Mouse (Mus musculus): Measurements from ENCODE around the gene Barhl1. TPM values are rescaled to one million over a fixed set of nuclear protein-coding genes. Genes with fewer than 3 reads are reported as not detected.
A peak's percentile ranks its signal among the peaks of the same experiment; 100 is the strongest.

Barhl1 gene
- polyA plus RNA-seq, 1 experiment from 2014 or later: not detected

- no peaks in the 10 kb centered on the region for H3K9me3 ChIP-seq
- no peak for ATAC-seq (ENCODE audit: insufficient number of reproducible peaks, insufficient read depth, low FRiP score, low TSS enrichment, low read depth)
- 91% methylated on average over 3 of the region's 3 CpGs for whole genome bisulfite sequencing
- peaks cover 58% of the 10 kb centered on the region for H3K27me3 ChIP-seq
- H3K4me2 ChIP-seq: no peak overlapping the region
- no peak overlapping the region for H3K9ac ChIP-seq (replicated peaks)
- no peaks in the 10 kb centered on the region for H3K4me1 ChIP-seq (replicated peaks)
- H3K4me3 ChIP-seq (replicated peaks): no peak overlapping the region
- no peak overlapping the region for H3K27ac ChIP-seq
- no peaks in the 10 kb centered on the region for H3K36me3 ChIP-seq
Observed at GRCm38 (mm10) chr2:28930571-28930970, 14.1 kb upstream of the Barhl1 start.

- WGBS: under 1% methylated on average over 4 of the region's 4 CpGs
- H3K4me1 ChIP-seq (replicated peaks): no peaks in the 10 kb centered on the region
- H3K36me3 ChIP-seq: no peaks in the 10 kb centered on the region
- no peak overlapping the region for H3K4me2 ChIP-seq
- H3K9ac ChIP-seq (replicated peaks): no peak overlapping the region
- H3K4me3 ChIP-seq (replicated peaks): no peak overlapping the region
- no peak overlapping the region for H3K27ac ChIP-seq
- H3K9me3 ChIP-seq: no peaks in the 10 kb centered on the region; the same call in 1 of the 2 replicates
- H3K27me3 ChIP-seq: peaks cover 90% of the 10 kb centered on the region
- ATAC-seq (ENCODE audit: insufficient number of reproducible peaks, insufficient read depth, low FRiP score, low TSS enrichment, low read depth): no peak; the same call in 1 of the 2 replicates
Observed at GRCm38 (mm10) chr2:28923912-28924311, 7.4 kb upstream of the Barhl1 start.

GRCm38 (mm10) chr2:28919001-28919400, 2.5 kb upstream of the Barhl1 start:
- Histone ChIP-seq H3K36me3 (no peaks in the 10 kb centered on the region), H3K4me3 (replicated peaks) (no peak overlapping the region), H3K27me3 (peaks cover 98% of the 10 kb centered on the region), H3K9me3 (no peaks in the 10 kb centered on the region; the same call in 1 of the 2 replicates), H3K9ac (replicated peaks) (no peak overlapping the region), H3K4me1 (replicated peaks) (peaks cover 4% of the 10 kb centered on the region; the same call in 1 of the 2 replicates), H3K4me2 (no peak overlapping the region), H3K27ac (no peak overlapping the region)
- ATAC-seq (ENCODE audit: insufficient number of reproducible peaks, insufficient read depth, low FRiP score, low TSS enrichment, low read depth): no peak
- WGBS: 0% methylated on average over 4 of the region's 4 CpGs

- H3K4me1 ChIP-seq (replicated peaks): peaks cover 4% of the 10 kb centered on the region; the same call in 1 of the 2 replicates
- WGBS: under 1% methylated on average over 72 of the region's 73 CpGs
- H3K9ac ChIP-seq (replicated peaks): no peak overlapping the region
- no peak overlapping the region for H3K27ac ChIP-seq
- H3K9me3 ChIP-seq: no peaks in the 10 kb centered on the region; the same call in 1 of the 2 replicates
- H3K4me3 ChIP-seq (replicated peaks): no peak overlapping the region
- peak overlapping the region; percentile 31 for H3K4me2 ChIP-seq
- peaks cover 98% of the 10 kb centered on the region for H3K27me3 ChIP-seq
- H3K36me3 ChIP-seq: no peaks in the 10 kb centered on the region
- ATAC-seq (ENCODE audit: insufficient number of reproducible peaks, insufficient read depth, low FRiP score, low TSS enrichment, low read depth): no peak
Observed at GRCm38 (mm10) chr2:28917518-28918361, 1.3 kb upstream of the Barhl1 start.

- Histone ChIP-seq H3K4me3 (replicated peaks) (no peak overlapping the region), H3K27me3 (peaks cover 98% of the 10 kb centered on the region)
Observed at GRCm38 (mm10) chr2:28917156-28917517, 669 bp upstream of the Barhl1 start.

GRCm38 (mm10) chr2:28915768-28916512, 528 bp downstream of the Barhl1 start:
- 1% methylated on average over 50 of the region's 50 CpGs for WGBS
- Histone ChIP-seq H3K9ac (replicated peaks) (no peak overlapping the region), H3K4me1 (replicated peaks) (peaks cover 9% of the 10 kb centered on the region; the same call in 1 of the 2 replicates), H3K4me3 (replicated peaks) (no peak overlapping the region), H3K27ac (no peak overlapping the region), H3K27me3 (peaks cover 98% of the 10 kb centered on the region), H3K36me3 (no peaks in the 10 kb centered on the region), H3K4me2 (peak overlapping the region; percentile 31), H3K9me3 (no peaks in the 10 kb centered on the region)
- ATAC-seq (ENCODE audit: insufficient number of reproducible peaks, insufficient read depth, low FRiP score, low TSS enrichment, low read depth): 0 out of 2 replicates have a peak, but pooled peaks have one; percentile 66

More at GRCm38 (mm10) chr2:28917156-28917517, 669 bp upstream of the Barhl1 start:
- no peaks in the 10 kb centered on the region for H3K36me3 ChIP-seq
- ATAC-seq (ENCODE audit: insufficient number of reproducible peaks, insufficient read depth, low FRiP score, low TSS enrichment, low read depth): no peak
- WGBS: 2% methylated on average over 11 of the region's 11 CpGs
- H3K4me1 ChIP-seq (replicated peaks): peaks cover 4% of the 10 kb centered on the region; the same call in 1 of the 2 replicates
- H3K9me3 ChIP-seq: no peaks in the 10 kb centered on the region; the same call in 1 of the 2 replicates
- H3K9ac ChIP-seq (replicated peaks): no peak overlapping the region
- no peak overlapping the region for H3K4me2 ChIP-seq
- H3K27ac ChIP-seq: no peak overlapping the region

GRCm38 (mm10) chr2:28915104-28915738, 1.2 kb downstream of the Barhl1 start:
- H3K36me3 ChIP-seq: no peaks in the 10 kb centered on the region
- H3K27me3 ChIP-seq: peaks cover 98% of the 10 kb centered on the region
- peaks cover 9% of the 10 kb centered on the region; the same call in 1 of the 2 replicates for H3K4me1 ChIP-seq (replicated peaks)
- no peak overlapping the region for H3K27ac ChIP-seq
- H3K9ac ChIP-seq (replicated peaks): no peak overlapping the region
- 3% methylated on average over 22 of the region's 22 CpGs for WGBS
- no peak overlapping the region for H3K4me2 ChIP-seq
- H3K9me3 ChIP-seq: no peaks in the 10 kb centered on the region
- H3K4me3 ChIP-seq (replicated peaks): no peak overlapping the region
- no peak for ATAC-seq (ENCODE audit: insufficient number of reproducible peaks, insufficient read depth, low FRiP score, low TSS enrichment, low read depth)

- Histone ChIP-seq H3K27ac (no peak overlapping the region), H3K4me1 (replicated peaks) (peaks cover 13% of the 10 kb centered on the region), H3K36me3 (no peaks in the 10 kb centered on the region), H3K9ac (replicated peaks) (no peak overlapping the region), H3K27me3 (peaks cover 100% of the 10 kb centered on the region), H3K9me3 (no peaks in the 10 kb centered on the region), H3K4me2 (no peak overlapping the region), H3K4me3 (replicated peaks) (no peak overlapping the region)
- 7% methylated on average over 2 of the region's 2 CpGs for WGBS
- ATAC-seq (ENCODE audit: insufficient number of reproducible peaks, insufficient read depth, low FRiP score, low TSS enrichment, low read depth): no peak
Observed at GRCm38 (mm10) chr2:28914121-28914520, 2.3 kb downstream of the Barhl1 start.

- ATAC-seq (ENCODE audit: insufficient number of reproducible peaks, insufficient read depth, low FRiP score, low TSS enrichment, low read depth): no peak
- Histone ChIP-seq H3K4me1 (replicated peaks) (peaks cover 23% of the 10 kb centered on the region), H3K9me3 (no peaks in the 10 kb centered on the region), H3K27ac (no peak overlapping the region), H3K27me3 (peaks cover 100% of the 10 kb centered on the region), H3K4me3 (replicated peaks) (no peak overlapping the region), H3K36me3 (no peaks in the 10 kb centered on the region), H3K4me2 (no peak overlapping the region), H3K9ac (replicated peaks) (no peak overlapping the region)
- WGBS: 3% methylated on average over 4 of the region's 4 CpGs
Observed at GRCm38 (mm10) chr2:28912961-28913360, 3.5 kb downstream of the Barhl1 start.

GRCm38 (mm10) chr2:28912039-28912700, 4.3 kb downstream of the Barhl1 start:
- H3K9me3 ChIP-seq: no peaks in the 10 kb centered on the region
- no peak overlapping the region for H3K4me3 ChIP-seq (replicated peaks)
- no peaks in the 10 kb centered on the region for H3K36me3 ChIP-seq
- ATAC-seq (ENCODE audit: insufficient number of reproducible peaks, insufficient read depth, low FRiP score, low TSS enrichment, low read depth): no peak
- H3K9ac ChIP-seq (replicated peaks): no peak overlapping the region
- H3K4me1 ChIP-seq (replicated peaks): peaks cover 22% of the 10 kb centered on the region
- no peak overlapping the region for H3K27ac ChIP-seq
- peaks cover 100% of the 10 kb centered on the region for H3K27me3 ChIP-seq
- WGBS: 1% methylated on average over 33 of the region's 33 CpGs
- H3K4me2 ChIP-seq: no peak overlapping the region
